Mouse (Mus musculus): ENCODE data around the gene Stard13.

DNA sequence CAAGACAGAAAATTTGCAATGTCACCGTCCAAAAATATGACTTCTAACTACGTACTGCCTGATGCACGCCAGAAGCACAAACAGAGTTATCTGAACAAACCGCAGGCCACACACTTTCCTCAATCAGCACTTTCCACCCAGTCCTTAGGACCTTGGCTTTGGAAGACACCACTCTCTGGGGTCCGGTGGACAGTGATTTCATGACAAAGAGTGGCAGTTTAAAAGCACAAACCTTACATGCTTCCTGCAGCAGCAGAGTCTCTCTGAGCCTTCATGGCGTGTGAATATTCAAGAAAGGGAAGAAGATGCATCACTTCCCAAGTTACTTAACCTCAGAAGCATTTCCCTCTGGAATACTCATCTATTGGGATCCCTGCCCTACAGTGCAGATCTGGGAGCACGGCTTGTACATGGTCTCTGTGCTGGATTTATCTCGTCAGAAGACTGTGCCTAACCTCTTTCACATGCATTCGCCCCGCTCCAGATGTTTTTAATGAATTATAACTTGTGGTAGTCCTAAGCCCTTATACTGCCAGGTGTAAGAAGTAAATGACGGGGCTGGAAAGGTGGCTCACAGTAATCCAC, 49.9 kb downstream of the Stard13 start:
- TF ChIP-seq CTCF (IDR thresholded peaks at IDR 0.05; ENCODE audit: low read depth, low read length): no peak
- no peak for TF ChIP-seq POLR2A (IDR thresholded peaks at IDR 0.05; ENCODE audit: borderline replicate concordance, low read depth, low read length)
